Mouse (Mus musculus) skeletal muscle tissue, adult 2 months (tissue): ENCODE results near the gene Gm20388.
"Not testable (repeated sequence)": the region's sequence is repeated elsewhere in the genome, so short reads cannot be mapped to it uniquely, and the experiment has no call there.

Experiments used
- DNase-seq: peaks from one replicate; pipeline ENCODE4 v3.0.0-alpha.2; 2012; ENCODE audit warnings: low read depth, low spot score

Gene Gm20388

DNA sequence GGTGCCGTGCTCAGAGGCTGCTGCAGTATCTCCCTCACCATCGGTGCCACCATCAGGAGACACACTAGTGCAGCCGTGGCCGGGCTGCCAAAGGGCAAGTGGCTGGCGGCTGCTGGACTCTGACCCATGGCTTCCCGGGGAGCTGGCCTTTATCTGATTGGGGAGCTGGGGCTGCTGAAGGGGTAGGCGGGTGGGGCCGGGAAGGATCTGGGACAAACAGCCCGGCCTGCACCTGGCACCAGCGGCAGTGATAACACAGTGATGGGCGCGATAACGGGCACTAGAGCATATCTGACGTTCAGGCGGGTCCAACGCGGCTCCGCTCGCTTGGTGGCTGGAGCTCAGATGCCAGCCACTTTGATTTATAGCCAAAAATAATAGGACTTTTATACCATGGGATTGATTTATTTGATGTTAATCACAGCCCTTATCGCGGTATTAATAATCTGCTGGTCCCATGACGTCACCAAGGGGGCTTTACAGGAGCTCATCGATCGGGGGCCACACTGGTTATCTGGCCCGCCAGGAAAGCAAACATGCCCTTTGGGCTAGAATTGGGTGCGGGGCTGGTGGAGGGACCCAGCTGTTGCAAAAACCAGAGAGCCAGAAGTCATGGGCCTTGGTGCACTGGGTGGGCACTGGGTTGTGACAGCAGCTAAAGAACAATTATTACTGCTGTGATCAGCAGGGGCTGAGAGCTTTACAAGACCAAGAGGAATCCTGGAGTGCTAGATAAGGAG, 2396.2 kb downstream of the Gm20388 start:
- DNase-seq, result no peak

DNA sequence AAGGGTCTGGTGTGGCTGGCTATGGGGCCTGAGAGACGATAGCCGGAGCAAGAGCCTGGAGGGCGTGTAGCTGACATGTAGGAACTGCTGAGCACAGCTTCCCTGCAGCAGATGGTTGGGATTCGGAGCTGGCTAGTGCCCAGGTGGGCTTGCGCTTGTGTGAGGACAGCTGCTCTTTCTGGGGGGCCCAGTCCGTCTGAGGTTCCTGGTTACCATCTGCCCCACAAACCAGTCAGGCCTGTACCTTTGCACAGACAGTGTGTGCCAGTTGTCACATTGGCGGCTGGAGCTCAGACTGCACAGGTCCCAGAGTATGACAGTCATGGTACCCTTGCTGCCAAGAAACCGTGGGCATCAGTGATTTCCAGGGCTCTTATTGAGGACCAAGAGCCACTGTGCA, 2397.2 kb downstream of the Gm20388 start:
- DNase-seq, result no peak

DNA sequence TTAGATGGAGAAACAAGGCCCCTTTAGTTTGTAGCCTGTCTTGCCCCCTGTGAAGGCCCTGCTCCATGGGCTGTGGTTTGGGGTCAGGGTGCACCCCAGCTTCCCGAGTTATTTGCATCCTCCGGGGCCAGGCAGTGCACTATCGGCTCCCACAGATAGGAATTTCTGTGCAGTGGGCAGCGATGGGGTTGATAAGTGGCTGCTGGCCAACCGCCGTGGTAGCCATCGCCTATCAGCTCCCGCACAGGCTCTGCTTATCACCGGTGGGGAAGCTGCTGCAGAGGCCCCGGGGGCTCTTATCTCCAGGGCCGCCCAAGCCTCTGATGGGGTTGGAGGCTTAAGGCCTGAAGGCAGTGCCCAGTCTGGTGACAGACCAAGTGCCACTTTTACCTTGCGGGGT, 2398.6 kb downstream of the Gm20388 start:
- no peak for DNase-seq

DNA sequence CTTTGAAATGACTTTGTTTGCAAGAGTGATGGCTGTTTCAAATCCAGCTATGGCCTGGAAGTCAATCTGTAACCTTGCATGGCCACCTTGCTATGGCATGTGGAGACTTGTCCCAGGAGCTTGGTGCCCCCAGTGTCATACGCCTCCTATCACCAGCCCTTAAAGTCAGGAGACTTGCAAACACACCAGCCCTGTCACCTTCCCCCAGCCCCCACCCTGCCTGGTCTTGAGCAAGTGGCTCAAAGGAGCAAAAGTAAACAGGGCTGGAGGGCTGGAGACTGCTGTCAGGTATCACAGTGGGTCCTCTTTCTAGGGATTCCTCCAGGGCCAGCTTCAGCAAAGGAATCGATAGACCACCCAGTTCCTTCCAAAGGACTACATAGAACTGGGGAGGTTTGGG, 2400.5 kb downstream of the Gm20388 start:
- DNase-seq, result no peak

DNA sequence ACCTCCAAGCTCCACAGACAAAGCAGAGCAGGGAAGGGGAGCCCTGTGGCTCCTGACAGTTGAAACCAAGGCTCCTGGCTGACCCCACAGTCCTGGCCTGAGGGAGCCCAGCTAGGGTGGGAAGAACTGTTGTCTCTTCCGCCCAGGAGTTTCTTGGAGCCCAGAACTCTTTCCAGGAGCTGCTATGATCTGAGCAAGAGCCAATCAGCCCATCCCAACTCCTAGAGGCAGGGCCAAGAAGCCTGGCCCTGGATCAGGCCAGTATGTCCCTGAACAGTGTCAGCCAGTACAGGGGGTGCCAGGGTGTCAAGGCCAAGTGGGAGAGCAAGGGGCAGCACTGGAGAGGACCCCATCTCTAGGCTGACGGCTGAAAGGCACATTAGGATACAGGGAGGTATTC, 2401.9 kb downstream of the Gm20388 start:
- no peak for DNase-seq

DNA sequence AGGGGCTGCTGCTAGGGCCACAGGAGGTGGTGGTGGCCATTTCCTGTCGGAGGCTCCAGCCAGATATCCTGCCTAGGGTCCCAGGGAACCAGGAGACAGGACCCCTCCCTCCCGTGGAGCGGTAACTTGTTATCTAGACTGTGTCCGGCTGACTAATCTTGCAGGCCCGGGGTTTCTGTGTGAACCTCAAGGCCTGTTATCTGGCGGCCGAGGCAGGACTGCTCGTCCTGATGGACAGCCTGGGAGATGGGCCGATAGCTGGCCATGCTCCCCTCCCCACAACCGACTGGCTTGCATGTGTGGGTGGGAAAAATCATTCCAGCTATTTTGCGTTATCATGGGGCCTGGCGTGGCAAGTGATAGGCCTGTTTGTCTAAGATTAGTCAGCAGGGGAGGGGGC, 2402.7 kb downstream of the Gm20388 start:
- no peak for DNase-seq

DNA sequence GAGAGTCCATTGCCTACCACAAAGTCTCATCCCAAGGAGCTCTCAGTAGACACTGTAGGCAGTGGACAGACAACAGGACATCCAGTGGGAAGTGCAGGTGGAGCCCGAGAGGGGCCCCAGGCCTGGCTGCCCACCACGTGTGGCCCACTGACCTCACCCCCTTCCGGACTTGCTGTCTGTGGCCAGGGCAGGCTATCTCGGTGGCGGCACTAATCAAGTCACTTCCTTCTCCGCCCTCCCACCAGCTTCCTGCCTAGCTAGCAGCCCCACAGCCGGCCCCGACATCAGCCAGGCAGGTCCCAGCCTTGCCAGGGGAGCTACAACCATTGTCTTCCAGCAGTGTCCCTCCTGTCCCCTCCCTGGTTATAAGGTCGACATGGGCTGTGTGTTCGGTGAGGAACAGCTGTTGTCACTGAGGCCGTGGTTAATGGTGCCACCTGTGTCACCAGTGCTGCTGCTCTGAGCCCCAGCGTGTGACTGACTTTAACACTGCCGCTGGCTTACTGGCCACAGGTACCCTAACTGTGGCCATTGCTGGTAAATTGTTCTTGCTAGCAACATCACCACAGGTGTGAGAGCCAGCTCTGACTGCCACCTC, 2404.4 kb downstream of the Gm20388 start:
- no peak for DNase-seq

DNA sequence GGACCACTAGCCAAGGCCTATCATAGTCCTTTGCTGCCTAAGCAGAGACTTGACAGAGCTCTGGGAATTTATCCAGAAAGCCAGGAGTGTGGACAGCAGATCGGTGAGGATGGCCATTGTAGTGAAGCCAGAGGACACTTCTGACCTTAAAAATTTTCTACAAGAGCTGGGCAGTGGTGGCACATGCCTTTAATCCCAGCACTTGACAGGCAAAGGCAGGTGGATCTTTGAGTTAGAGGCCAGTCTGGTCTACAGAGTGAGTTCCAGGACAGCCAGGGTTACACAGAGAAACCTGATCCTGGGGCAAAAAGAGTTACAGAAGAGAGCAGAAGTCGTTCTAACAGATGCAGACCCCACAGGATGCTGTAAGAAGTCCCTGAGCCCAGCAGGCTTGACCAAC, 2405.8 kb downstream of the Gm20388 start:
- DNase-seq, result no peak

DNA sequence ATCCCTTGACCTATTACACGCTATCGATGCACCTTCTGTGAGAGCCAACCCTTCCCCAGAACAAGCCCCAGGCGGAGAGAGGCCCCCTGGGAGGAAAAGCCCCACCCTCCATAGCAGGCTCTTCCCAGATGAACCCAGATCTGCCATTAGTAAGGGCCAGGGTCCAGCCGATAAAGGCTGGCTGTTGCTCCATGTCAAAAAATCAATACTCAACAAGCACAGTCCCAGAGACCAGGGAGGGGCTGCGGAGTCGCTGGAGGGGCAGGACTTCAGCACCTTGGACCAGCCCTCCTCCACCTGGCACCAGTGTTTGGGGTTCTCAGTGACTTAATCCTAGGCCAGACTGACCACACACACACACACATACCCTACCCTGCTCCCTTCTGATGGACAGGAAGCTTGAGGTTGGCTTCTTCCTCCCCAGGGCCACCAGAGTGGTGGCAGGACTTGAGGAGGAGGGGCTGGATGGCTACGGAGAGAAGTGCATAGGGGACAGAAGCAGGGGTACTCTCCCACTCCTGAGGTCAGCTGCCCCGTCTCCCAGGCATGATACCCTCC, 2407.4 kb downstream of the Gm20388 start:
- no peak for DNase-seq

DNA sequence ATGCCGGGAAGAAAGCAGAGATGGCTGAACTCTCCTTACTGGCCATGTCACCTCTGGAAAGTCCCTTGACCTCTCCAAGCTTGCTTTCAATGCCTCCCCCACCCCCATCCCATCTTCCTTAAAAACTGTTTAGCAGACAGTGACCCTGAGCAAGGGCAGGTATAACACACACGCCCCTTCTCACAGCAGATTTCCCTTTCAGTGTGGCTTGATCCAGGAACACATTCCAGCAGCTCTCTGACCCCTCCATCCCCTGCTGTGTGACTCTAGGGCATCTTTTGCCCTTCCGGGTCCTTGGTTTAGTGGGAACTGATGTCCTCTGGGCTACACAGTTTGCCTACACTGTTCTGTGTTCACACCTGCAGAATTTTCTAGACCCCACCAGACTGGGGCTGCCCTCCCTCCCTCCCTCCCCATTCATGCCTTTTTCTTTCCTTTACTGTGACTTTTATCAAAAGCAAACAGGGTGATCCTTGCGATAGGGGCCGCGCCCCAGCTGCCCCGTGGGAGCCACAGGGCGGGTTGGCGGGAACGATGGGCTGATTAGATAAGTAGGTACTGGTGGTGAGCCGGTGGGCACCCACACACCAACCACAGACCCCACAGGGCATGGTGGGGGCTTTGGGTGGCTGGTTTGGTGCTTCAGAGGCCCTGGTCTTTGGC, 2408.5 kb downstream of the Gm20388 start:
- no peak for DNase-seq

DNA sequence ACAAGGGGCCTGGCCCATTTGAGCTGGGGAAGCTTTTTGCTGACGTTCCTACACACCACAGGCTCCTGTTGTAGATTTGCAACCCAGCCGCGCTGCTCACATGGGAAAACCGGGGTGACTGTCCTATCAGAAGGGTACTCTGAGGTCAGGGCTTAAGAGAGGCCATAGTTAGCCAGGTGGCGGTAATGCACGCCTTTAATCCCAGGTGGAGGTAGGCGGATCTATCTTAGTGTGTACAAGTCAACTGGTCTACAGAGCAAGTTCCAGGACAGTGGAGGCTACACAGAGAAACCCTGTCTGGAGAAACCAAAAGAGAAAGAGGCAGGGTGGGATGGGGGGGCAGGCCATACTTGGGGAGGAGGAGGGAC, 2409.1 kb downstream of the Gm20388 start:
- DNase-seq, result no peak

DNA sequence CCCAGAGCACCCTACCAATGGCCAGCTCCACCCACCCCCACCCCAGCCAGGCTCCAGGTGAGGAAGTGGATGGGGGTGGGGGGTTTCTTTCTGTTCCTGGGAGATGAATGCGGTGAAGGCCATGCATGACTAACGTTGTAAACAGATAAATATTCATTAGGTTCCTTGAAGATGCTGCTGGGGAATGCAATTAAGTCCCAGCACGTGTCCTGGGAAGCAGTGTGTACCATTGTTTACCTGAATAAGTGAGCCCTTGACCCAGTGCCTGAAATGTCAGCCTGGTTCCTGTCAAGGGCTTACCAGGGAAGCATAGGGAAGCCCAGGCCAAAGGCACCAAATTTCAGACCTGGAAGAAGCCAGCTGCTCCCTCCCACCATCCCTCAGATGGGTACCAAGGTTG, 2409.9 kb downstream of the Gm20388 start:
- DNase-seq, result no peak

DNA sequence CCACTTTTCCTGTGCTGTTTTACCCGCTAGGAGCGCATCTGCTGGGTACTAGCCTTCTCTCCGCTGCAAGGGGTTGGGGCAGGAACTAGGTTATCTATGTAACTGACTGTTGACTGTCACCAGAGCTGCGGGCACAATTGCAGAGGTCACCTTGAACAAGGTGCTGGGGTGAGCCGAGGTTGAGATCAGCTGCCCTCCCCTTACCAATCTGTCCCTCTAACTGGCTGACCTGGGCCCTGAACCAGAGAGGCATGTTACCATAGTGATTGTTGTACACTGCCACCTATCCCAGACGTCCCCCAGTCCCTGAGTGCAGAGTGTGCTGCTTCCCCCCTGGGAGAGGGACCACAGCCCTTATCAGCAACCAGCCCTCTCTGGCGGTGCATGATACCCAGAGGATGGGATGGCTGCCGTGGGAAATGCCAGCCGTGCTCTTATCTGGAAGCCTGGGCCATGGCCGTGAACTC, 2410.8 kb downstream of the Gm20388 start:
- no peak for DNase-seq

DNA sequence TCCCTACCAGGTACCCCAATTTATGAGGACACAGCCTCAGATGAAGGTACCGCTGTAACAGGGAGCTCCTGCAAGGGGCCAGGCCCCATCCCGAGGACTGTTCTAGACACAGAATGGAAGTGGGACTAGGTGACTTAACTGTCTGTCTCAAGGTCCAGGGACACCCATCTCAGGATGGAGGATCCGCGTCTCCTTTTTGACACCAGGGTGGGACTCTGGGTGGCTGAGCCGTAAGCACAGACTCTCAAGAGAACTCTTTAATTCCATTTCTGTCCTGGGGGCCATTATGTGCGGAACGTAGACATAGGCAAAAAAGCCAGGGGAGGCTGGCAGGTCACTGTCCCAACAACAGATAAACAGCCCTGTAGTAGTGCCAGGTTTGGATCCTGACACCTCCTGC, 2411.5 kb downstream of the Gm20388 start:
- DNase-seq, result no peak

DNA sequence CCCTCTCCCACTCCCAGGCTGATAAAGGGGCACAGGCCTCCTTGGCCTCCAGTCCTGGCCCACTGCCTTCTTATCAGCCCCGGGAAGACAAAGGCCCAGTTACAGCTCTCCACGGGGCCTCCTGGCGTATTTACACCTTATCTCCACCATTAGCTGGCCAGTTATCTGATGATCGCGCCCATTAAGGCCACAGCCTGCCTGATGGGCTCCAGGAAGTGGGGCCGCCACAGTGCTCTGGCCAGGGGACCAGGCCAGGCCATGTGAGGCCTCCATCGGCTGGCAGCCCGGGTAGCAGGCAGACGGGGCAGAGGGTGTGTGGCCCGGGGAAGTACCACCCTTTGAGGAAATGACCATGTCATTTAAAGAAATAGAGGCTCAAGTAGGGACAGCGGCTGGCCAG, 2412.2 kb downstream of the Gm20388 start:
- no peak for DNase-seq

DNA sequence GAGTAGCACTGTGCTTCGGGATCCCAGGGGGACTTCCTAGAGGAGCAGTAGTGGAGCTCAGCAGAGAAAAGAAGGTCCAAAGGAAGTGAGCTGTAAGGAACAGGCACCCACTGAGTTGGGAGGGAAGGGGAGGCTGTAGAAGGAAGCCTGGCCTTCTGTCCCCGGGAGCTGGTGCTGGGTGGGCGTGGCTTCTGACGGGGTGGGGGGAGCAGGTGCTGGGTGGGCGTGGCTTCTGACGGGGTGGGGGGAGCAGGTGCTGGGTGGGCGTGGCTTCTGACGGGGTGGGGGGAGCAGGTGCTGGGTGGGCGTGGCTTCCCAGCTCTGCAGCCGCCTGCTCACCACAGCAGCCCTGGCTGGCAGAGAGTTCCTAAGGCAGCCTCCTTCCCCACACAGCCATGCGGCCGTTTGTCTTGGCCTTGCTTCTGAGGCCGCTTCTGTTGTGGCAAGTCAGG, 2413.3 kb downstream of the Gm20388 start:
- DNase-seq, result not testable (repeated sequence)

DNA sequence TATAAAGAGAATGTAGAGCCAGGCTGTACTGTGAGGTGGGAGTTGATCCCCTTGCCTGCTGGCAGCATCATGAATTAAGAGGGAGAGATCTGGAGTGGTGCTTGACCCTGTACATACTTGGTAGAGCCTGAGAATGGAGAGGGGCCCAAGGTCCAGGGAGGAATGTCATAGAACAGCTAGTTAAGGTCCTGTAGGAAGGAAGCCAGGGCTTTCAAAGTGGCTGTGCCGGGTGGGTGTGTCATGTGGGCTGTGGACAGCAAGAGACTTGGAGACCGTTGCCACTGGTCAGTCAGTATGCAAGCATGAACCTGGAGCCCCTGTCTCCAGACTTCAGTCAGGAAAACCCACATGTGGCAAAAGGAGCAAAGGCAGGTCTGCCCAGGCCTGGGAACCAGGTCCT, 2414.6 kb downstream of the Gm20388 start:
- DNase-seq, result no peak

DNA sequence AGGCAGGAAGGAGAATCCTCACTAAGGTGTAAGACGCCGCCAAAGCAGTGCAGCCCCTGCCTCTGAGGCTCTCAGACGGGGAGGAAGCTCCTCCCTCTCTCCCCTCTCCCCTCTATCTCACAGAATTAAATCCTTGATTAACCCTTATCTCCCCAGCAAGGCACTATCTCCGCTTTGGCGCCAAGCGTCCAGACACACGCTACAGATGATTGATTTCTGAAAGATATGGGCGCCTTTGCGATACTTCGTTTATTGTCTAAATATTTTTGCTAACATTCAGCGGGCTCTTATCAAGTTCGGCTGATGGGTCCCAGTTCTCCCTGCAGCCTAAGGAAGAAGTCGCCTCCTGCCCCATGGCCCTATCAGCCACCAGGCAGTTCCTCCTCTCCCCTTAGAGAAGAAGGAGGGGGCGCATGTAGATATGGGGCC, 2415.5 kb downstream of the Gm20388 start:
- no peak for DNase-seq

DNA sequence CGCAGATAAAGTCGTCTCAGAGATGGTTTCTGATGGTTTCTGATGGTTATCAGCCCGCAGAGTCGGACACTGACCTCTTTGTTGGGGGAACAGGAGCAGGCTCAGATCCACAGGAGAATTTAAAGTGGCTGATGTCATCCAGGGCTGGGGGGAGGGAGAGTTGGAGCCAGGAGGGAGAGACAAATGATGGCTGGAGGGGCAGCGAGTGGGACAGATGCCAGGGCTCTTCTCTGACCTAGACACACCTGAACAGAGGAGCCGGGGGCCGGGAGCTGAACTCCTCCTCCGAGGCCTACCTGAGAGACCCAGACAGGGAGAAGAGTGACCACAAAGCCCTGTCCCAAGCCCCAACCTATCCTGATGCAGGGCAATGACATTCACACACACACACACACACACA, 2418.4 kb downstream of the Gm20388 start:
- no peak for DNase-seq

DNA sequence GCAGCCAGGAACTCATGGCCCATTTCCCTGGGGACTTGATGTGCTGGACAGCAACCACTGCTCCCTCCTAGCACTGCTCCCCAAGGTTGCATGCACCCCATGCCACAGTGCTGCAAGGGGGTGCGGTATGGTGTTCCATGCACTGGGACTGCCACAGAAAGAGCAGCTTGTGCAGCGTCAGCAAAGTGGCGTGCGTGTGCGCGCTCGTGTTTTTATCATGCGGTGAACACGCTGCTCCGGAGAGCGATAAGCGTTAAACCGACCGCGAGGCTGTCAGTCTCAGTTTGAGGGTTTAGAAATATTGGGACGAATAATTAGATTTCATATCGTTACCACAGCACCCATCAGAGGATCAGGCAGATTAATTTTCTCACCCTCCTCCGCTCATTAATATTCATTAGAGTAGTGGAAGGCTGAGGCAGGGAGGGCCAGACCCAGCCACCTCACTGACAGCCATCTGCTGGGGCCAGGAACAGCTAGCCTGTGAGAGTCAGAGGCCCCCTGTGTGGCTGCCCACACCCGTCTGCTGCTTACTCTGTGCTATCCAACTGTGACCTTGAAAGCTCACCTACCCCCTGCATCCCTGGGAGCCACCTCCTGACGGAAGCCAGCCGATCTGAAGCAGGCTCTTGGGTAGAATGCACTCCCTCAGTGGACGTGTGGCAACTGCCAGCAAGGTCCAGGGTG, 2419.1 kb downstream of the Gm20388 start:
- no peak for DNase-seq

DNA sequence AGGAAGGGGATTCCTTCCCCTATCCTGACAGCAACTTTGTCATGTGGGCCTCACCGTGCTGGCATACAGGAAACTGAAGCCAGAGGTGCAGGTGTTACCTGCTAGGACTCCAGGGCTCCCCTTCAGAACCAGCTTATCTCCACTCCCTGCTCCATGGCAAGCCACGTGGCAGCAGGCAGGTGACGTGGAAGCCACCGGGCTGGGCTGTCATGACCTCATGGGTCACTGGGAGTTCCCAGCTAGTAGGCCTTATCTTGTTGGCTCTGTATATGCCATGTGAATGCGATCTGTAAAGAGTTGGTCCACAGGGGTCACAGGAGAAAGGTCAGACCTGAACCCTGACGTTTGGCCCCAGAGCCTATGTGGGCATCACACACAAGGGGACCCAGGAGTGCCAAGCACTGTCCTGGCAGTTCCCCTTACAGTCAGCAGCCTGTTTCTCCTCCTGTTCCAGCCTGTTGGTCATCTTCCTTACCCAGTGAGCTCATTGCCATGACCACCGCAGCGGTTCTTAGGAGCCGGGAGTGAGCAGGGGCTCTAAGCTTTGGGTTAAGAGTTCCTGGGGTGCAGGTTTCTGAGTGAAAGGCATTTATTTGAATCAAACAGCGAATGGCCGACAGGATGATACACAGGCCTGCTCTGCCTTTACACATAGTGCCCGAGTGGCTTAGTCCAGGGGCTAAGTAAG, 2419.9 kb downstream of the Gm20388 start:
- no peak for DNase-seq
